Mouse (Mus musculus) limb, embryonic 13.5 days (tissue): Measurements from ENCODE around the gene Calhm3. TPM values are rescaled to one million over a fixed set of nuclear protein-coding genes. Genes with fewer than 3 reads are reported as not detected.
A peak's percentile ranks its signal among the peaks of the same experiment; 100 is the strongest.
"Not testable (repeated sequence)": the region's sequence is repeated elsewhere in the genome, so short reads cannot be mapped to it uniquely, and the experiment has no call there.

ENCODE experiments used
- ATAC-seq: fragments of 200-750 bp; cut with Nextera tagmentation; 2 replicates; pipeline ENCODE4 v1.8.0; 2017; ENCODE audit warnings: low read depth, moderate number of reproducible peaks, moderate TSS enrichment; ENCODE audit not compliant: low FRiP score
- H3K27ac ChIP-seq: fragments of 300-500 bp; sonication (generic); 2 replicates; pipeline ENCODE4 v1.5.1; 2015; ENCODE audit warnings: inconsistent platforms, mild to moderate bottlenecking, moderate library complexity
- H3K27me3 ChIP-seq: fragments of 300-500 bp; sonication (generic); 2 replicates; pipeline ENCODE4 v1.6.1; 2015; ENCODE audit warnings: mild to moderate bottlenecking, inconsistent platforms
- H3K36me3 ChIP-seq: fragments of 300-500 bp; sonication (generic); 2 replicates; pipeline ENCODE4 v1.6.1; 2015; ENCODE audit warnings: inconsistent platforms, mild to moderate bottlenecking, moderate library complexity
- H3K4me1 ChIP-seq: fragments of 300-500 bp; sonication (generic); 2 replicates; pipeline ENCODE4 v1.6.1; 2015; ENCODE audit warnings: inconsistent platforms
- H3K4me2 ChIP-seq: fragments of 300-500 bp; sonication (generic); replicated peaks from 2 replicates; pipeline ENCODE4 v1.6.1; 2015; ENCODE audit warnings: inconsistent platforms, mild to moderate bottlenecking, moderate library complexity
- H3K4me3 ChIP-seq: fragments of 300-500 bp; sonication (generic); 2 replicates; pipeline ENCODE4 v1.5.1; 2015; ENCODE audit warnings: moderate library complexity, mild to moderate bottlenecking, inconsistent platforms
- H3K9ac ChIP-seq: fragments of 300-500 bp; sonication (generic); 2 replicates; pipeline ENCODE4 v1.6.1; 2015; ENCODE audit warnings: mild to moderate bottlenecking, inconsistent platforms
- H3K9me3 ChIP-seq: fragments of 300-500 bp; sonication (generic); 2 replicates; pipeline ENCODE4 v1.6.1; 2016; ENCODE audit warnings: inconsistent platforms
- WGBS: fragments of 180-500 bp; shearing (Covaris S2); methylation state at CpG from one replicate; pipeline ENCODE4 v1.1.7; 2015; 5-methylcytosine and 5-hydroxymethylcytosine counted together
- polyA plus RNA-seq: library from polyadenylated mRNA; unstranded; fragments of >200 nt; fragmentation: Nextera tagmentation; extraction: Ambion mirVana; gene quantifications from 2 replicates; pipeline ENCODE4 v1.2.1, GENCODE M21; 2015

The Calhm3 gene
- polyA plus RNA-seq, 1 experiment from 2014 or later: not detected

DNA sequence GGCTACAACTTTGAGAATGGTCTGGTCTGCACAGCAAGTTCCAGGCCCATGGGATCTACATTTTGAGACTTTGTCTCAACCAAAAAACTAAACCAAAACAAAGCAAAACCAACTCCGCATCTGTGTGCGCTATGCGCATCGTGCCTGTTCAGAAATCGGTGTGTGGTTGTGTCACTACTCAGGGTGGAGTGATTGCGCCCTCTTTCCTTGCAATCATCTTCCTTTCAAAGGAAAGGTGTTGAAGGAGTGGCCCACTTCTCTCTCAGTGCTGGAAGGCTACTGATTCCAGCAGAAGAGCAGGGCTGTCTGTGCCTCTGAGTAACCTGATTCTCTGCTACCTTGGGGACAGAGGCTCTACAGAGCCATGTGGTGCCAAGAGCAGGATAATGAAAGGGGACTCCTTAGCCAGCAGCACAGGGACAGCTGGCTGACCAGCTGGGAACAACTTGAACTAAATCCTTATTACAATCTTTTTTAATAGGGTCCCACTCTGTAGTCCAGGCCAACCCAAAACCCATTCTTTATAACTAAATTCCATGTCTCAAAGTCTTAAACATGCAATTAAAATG lies 5.7 kb upstream of the Calhm3 start:
- no peaks in the 10 kb centered on the region for H3K9me3 ChIP-seq
- peaks cover 3% of the 10 kb centered on the region; the same call in 1 of the 2 replicates for H3K27me3 ChIP-seq
- H3K4me1 ChIP-seq: peaks cover under 1% of the 10 kb centered on the region; the same call in 1 of the 2 replicates
- H3K4me2 ChIP-seq: no peak overlapping the region
- ATAC-seq: peak; percentile 51; the same call in 1 of the 2 replicates
- H3K9ac ChIP-seq: no peak overlapping the region
- no peaks in the 10 kb centered on the region for H3K36me3 ChIP-seq
- H3K4me3 ChIP-seq: no peak overlapping the region
- 89% methylated on average over 6 of the region's 6 CpGs for WGBS
- H3K27ac ChIP-seq: no peak overlapping the region

DNA sequence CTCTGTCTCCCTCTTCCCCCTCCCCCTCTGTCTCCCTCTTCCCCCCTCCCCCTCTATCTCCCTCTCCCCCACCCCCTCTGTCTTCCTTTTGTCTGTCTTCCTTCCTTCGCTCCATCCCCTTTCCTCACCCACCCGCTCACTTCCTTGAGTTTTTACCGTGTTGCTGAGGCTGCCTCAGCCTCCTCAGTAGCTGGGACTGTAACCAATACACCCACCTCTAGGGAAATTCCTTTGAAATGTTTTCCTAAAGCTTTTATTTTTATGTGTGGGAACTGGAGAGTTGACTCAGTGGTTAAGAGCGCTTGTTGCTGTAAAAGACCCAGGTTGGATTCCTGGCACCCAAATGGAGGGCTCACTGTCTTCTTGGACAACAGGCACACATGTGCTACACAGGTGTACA lies 4.1 kb upstream of the Calhm3 start:
- H3K27me3 ChIP-seq: peaks cover 3% of the 10 kb centered on the region
- H3K9me3 ChIP-seq: no peaks in the 10 kb centered on the region
- H3K4me1 ChIP-seq: no peaks in the 10 kb centered on the region
- H3K27ac ChIP-seq: no peak overlapping the region
- no peaks in the 10 kb centered on the region for H3K36me3 ChIP-seq
- H3K9ac ChIP-seq: no peak overlapping the region
- no peak overlapping the region for H3K4me2 ChIP-seq
- no peak overlapping the region for H3K4me3 ChIP-seq
- WGBS: 60% methylated on average over 4 of the region's 4 CpGs
- no peak for ATAC-seq

DNA sequence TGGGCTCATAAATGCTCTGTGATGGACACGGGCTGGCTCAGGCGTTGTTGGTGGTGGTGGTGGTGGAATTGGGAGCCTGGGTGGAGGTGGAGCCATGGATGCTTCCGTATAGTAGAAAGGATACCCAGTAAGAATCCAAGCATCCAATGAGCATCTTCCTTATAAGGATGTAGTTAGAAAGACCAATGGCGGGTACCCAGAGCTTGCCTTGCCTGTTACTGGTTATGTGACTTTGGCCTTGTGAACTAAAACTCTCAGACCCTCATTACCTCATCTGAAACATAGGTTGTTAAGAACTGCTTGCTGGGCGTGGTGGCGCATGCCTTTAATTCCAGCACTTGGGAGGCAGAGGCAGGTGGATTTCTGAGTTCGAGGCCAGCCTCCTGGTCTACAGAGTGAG lies 3.8 kb downstream of the Calhm3 start:
- no peak for ATAC-seq
- Histone ChIP-seq H3K9ac (no peak overlapping the region), H3K36me3 (no peaks in the 10 kb centered on the region), H3K4me2 (no peak overlapping the region), H3K9me3 (no peaks in the 10 kb centered on the region), H3K27me3 (peaks cover 14% of the 10 kb centered on the region), H3K27ac (no peak overlapping the region), H3K4me1 (peaks cover 12% of the 10 kb centered on the region), H3K4me3 (no peak overlapping the region)
- WGBS: 83% methylated on average over 7 of the region's 7 CpGs

DNA sequence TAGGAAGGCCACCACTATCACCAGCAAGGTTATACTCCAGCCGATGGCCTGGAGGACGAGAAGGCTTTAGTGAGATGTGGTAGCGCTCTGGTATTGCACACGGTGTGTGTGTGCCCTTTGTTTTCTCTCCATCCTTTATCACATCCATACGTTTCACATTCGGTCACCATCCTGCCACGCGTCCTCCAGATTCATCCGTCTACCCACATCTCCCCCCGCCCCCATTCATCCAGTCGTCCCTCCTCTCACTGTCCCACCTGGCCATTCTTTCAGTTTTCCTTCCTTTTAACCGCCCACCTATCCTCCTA lies 5.5 kb downstream of the Calhm3 start:
- Histone ChIP-seq H3K9ac (peak overlapping the region; percentile 60), H3K27me3 (peaks cover 14% of the 10 kb centered on the region; the same call in 1 of the 2 replicates), H3K27ac (no peak overlapping the region), H3K36me3 (no peaks in the 10 kb centered on the region), H3K9me3 (no peaks in the 10 kb centered on the region), H3K4me3 (peak overlapping the region; percentile 37), H3K4me1 (peaks cover 12% of the 10 kb centered on the region), H3K4me2 (peak overlapping the region; percentile 65)
- 63% methylated on average over 12 of the region's 12 CpGs for WGBS
- ATAC-seq: no peak; the same call in 1 of the 2 replicates

DNA sequence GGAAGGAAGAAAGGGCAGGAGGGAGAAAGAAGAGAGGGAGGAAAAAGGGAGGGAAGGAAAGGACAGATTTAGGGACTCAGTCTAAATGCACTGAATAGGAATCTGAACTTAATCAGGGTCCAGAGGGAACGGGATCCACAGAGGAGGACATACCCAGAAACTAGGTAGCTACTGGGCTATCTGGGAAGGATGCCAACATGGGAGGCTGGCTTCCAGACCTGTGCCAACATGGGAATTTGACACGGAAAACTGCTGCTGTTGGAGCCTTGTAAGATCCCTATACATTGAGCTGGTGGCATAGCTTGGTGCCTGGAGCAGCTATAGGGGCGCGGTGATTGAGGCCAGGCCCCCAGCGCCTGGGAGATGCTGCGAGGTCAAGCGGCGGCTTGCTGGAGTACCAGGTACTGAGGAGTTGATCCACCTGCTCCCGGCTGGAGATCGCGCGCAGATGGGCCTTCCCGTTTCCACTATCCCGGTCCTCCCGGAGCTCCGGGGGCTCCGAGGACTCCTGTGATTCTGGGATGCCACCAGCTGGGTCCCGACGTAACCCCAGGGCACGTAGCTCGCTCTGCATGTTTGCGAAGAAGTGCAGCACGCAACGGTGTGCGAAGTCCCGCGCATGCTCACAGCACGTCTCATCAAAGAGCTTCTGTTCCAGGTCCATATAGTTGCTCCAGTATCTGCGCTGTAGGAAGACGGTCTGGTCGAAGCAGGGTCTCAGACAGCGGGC lies 6.1 kb downstream of the Calhm3 start:
- Histone ChIP-seq H3K9ac (peak overlapping the region; percentile 60), H3K4me1 (peaks cover 12% of the 10 kb centered on the region), H3K27ac (no peak overlapping the region), H3K4me2 (peak overlapping the region; percentile 65), H3K9me3 (no peaks in the 10 kb centered on the region), H3K36me3 (no peaks in the 10 kb centered on the region), H3K27me3 (peaks cover 14% of the 10 kb centered on the region; the same call in 1 of the 2 replicates), H3K4me3 (peak overlapping the region; percentile 37)
- 23% methylated on average over 32 of the region's 32 CpGs for WGBS
- ATAC-seq: no peak

DNA sequence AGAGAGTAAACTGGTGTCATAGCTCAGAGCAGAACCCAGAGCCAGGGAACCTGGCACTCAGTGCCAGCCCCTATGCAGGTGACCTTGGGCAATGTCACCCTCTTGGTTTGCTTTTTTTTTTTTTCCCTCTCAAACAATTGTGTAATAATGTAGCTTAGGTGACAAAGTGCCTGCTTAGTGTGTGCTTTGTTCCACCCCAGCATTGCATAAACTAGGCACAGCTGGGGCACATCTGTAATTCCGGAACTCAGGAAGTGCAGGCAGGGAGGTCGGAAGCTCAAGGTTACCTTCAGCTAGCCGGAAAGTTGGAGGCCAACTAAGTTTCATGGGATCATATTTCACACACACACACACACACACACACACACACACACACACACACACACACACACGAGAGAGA lies 7.7 kb downstream of the Calhm3 start:
- no peak overlapping the region for H3K4me3 ChIP-seq
- no peak for ATAC-seq
- no peak overlapping the region for H3K9ac ChIP-seq
- no peaks in the 10 kb centered on the region for H3K9me3 ChIP-seq
- peaks cover 14% of the 10 kb centered on the region; the same call in 1 of the 2 replicates for H3K27me3 ChIP-seq
- H3K4me2 ChIP-seq: no peak overlapping the region
- H3K36me3 ChIP-seq: no peaks in the 10 kb centered on the region
- peaks cover 12% of the 10 kb centered on the region for H3K4me1 ChIP-seq
- WGBS: 10% methylated on average over 4 of the region's 4 CpGs
- no peak overlapping the region for H3K27ac ChIP-seq

DNA sequence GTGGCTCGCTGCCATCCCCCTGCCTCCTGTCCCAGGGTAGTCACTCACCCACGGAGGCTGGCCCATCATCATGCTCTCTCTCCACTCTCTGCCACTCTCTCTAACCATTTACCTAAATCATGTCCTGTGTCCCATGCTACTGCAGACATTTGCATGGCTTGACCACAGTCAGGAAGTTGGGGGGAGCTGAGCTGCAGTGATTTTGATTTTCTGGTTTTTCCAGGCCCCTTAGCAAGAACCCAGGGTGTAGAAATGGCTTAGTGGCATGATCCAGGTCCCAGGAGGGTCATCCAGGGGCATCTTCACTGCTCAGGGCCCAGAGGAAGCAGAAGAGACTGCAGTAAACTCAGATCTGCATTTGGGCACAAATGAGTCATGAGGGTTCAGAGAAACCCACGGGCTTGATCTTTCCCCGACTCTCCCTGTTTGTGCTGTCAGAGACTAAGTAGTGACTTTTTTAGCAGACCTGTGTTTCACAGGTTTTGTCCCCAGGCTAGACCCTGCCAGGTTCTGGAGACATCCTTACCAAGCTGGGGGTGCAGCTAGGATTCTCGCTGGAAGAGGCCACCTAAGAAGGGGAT lies 9.2 kb downstream of the Calhm3 start:
- WGBS: 75% methylated on average over 5 of the region's 5 CpGs
- no peaks in the 10 kb centered on the region for H3K9me3 ChIP-seq
- H3K27ac ChIP-seq: no peak overlapping the region
- peaks cover 12% of the 10 kb centered on the region for H3K4me1 ChIP-seq
- ATAC-seq: no peak
- no peak overlapping the region for H3K9ac ChIP-seq
- H3K4me3 ChIP-seq: no peak overlapping the region
- H3K36me3 ChIP-seq: no peaks in the 10 kb centered on the region
- peaks cover 14% of the 10 kb centered on the region; the same call in 1 of the 2 replicates for H3K27me3 ChIP-seq
- H3K4me2 ChIP-seq: no peak overlapping the region

DNA sequence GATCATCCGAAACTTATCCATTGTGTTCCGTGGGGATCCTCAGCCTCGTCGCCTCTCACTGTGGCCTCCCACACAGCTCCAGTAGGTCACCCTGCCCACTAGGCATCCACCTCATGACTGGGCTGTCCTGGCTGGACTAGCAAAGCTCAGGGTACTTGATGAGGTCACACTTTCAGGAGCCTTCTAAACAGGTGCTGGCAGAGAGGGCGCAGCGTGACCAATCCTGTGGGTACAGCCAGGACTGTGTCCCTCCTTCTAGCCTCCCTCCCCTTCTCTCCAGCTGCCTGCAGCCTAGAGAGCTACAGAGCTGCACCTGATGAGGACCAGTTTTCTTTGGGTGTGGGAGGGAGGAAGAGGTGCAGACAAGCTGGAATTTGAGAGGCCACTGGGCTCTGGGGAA lies 13.4 kb downstream of the Calhm3 start, which contains the start of gene Calhm1:
Calhm1 (minus strand) TSS at position 101 of the 400 bp plus-strand sequence.
- no peaks in the 10 kb centered on the region for H3K27me3 ChIP-seq
- no peak within 1 kb of the TSS for H3K4me3 ChIP-seq
- peaks cover 9% of the 10 kb centered on the region for H3K4me1 ChIP-seq
- no peaks in the 10 kb centered on the region for H3K9me3 ChIP-seq
- no peak for ATAC-seq
- H3K36me3 ChIP-seq: no peaks in the 10 kb centered on the region
- no peak within 1 kb of the TSS for H3K27ac ChIP-seq
- H3K9ac ChIP-seq: no peak within 1 kb of the TSS
- WGBS: 90% methylated on average over 6 of the region's 6 CpGs
- H3K4me2 ChIP-seq: no peak within 1 kb of the TSS

DNA sequence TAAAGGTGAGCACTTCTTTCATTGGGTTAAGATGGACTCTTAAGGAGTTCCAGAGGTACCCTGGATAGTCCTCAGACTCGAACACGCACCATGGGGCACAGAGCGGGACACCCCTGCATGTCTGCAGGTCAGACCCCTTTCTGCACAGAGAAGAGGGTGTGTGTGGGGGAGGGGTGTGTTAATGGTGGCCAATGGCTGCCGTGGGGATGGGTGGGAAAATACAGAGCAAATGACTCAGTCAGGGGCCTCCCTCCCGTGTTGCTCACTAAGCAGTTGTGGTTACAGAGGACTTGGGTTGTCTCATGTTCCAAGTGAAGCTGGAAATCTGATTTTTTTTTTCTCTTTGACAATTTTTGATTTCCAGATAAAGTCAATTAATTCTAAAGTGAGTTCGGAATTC lies 15.1 kb downstream of the Calhm3 start:
- no peaks in the 10 kb centered on the region for H3K36me3 ChIP-seq
- no peak overlapping the region for H3K4me2 ChIP-seq
- no peak overlapping the region for H3K9ac ChIP-seq
- 76% methylated on average over 6 of the region's 6 CpGs for WGBS
- H3K9me3 ChIP-seq: no peaks in the 10 kb centered on the region
- peaks cover 26% of the 10 kb centered on the region for H3K4me1 ChIP-seq
- no peak overlapping the region for H3K4me3 ChIP-seq
- H3K27ac ChIP-seq: no peak overlapping the region
- no peak for ATAC-seq
- H3K27me3 ChIP-seq: no peaks in the 10 kb centered on the region

DNA sequence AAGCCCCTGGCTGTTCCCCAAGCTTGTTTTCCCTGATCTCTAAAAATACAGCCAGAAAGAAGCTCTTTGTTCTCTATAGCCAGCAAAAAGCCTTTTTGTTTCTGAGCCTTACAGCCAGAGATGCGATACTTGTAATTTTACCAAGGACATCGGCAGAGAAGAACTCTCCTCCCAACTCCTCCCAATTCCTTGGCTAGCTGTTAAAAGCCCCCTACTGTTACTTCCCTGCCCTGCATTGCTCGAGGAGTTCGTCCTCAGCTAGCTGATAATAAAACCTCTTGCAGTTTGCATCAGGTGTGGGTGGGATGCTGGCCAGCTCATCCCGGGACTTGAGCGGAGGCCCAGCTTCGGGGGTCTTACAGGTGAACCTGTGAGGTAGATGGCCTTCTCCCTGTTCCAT lies 18.0 kb downstream of the Calhm3 start:
- 18% methylated on average over 7 of the region's 7 CpGs for WGBS

DNA sequence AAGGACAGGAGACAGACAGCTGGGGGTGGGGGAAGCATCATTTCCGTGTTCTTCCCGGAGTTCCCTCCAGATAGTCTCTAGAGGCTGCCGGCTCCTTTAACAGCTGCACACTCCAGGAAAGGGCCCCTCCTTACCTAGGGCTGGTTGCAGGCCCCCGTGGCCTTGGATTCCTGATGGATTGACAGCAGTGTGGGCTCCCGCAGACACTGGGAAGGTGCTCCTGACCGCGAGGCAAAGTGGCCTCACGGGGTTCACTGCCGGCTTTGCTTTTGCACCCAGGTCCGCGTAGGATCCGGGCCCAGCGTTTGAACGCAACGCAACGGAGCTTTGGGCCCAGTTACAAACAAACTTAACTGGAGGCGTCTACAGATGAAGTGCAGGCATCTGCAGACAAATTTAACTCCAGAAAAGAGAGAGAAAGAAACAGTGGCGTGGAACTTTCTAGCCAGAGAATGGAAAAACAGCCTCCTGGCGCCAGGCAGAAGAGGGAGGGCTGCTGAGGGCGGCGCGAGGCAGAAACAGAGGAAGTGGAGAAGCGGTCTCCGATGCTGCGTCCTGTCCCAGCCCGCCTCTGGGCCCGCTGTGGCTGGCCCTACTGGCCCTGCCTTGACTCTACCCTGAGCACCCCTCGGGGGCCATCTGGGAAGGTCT lies 19.7 kb downstream of the Calhm3 start, which contains the start of gene Calhm2:
Calhm2 (minus strand) TSS at position 524 of the 651 bp plus-strand sequence.
- no peaks in the 10 kb centered on the region for H3K27me3 ChIP-seq
- H3K4me3 ChIP-seq: peak within 1 kb of the TSS; percentile 46
- no peaks in the 10 kb centered on the region for H3K9me3 ChIP-seq
- WGBS: 2% methylated on average over 28 of the region's 28 CpGs
- peak; percentile 62 for ATAC-seq
- peaks cover 44% of the 10 kb centered on the region for H3K4me1 ChIP-seq
- H3K4me2 ChIP-seq: peak within 1 kb of the TSS; percentile 74
- peaks cover 24% of the 10 kb centered on the region for H3K36me3 ChIP-seq
- peak within 1 kb of the TSS; percentile 72 for H3K27ac ChIP-seq
- peak within 1 kb of the TSS; percentile 76 for H3K9ac ChIP-seq

More for the DNA sequence above, 18.0 kb downstream of the Calhm3 start:
- H3K27me3 ChIP-seq, ATAC-seq, H3K9ac ChIP-seq, H3K9me3 ChIP-seq, H3K4me2 ChIP-seq, H3K27ac ChIP-seq, H3K4me3 ChIP-seq: not testable (repeated sequence)
- H3K4me1 ChIP-seq: peaks cover 44% of the 10 kb centered on the region
- H3K36me3 ChIP-seq: peaks cover 12% of the 10 kb centered on the region

DNA sequence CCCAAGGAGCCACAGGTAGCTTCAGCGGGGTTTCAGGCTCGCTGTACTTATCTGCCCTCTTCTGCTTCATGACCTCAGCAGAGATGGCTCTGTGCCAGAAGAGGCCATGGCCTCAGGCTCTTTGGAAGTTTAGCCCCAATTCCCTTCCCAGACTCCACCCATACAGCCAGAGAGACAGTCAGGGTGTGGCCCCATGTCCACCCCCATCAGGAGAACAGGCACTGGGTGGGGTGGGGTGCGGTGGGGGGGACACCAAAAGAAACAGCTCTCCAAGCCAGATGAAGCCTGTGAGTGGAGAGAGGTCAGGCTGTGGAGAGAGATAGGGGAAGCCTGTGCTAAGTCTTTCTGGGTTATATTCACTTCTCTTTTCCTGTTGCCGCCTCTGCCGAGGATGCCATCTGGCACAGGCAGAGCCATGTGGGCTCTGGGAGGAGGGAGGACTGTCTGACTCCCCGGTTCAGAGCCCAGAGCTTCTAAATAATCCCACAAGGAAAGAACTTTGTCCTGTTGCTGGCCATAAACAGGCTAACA lies 20.4 kb downstream of the Calhm3 start:
- H3K9me3 ChIP-seq: no peaks in the 10 kb centered on the region
- H3K4me2 ChIP-seq: peak overlapping the region; percentile 74
- peak overlapping the region; percentile 72 for H3K27ac ChIP-seq
- H3K4me3 ChIP-seq: peak overlapping the region; percentile 46
- H3K27me3 ChIP-seq: no peaks in the 10 kb centered on the region
- WGBS: 16% methylated on average over 6 of the region's 6 CpGs
- ATAC-seq: peak; percentile 18; the same call in 1 of the 2 replicates
- H3K36me3 ChIP-seq: peaks cover 32% of the 10 kb centered on the region
- H3K4me1 ChIP-seq: peaks cover 44% of the 10 kb centered on the region
- peak overlapping the region; percentile 76 for H3K9ac ChIP-seq
